Mouse (Mus musculus): ENCODE results near the gene Scn8a. TPM values are rescaled to one million over a fixed set of nuclear protein-coding genes. Genes with fewer than 3 reads are reported as not detected.

Scn8a gene
- polyA plus RNA-seq, 1 experiment from 2014 or later: 5.5 TPM

GRCm38 (mm10) chr15:100845049-100845879 lies 24.4 kb upstream of the Scn8a start:
- H3K36me3 ChIP-seq: no peaks in the 10 kb centered on the region
- 0 out of 2 replicates have a peak, but pooled peaks cover 8% of the 10 kb centered on the region for H3K4me1 ChIP-seq
- peak overlapping the region; percentile 19; the same call in 1 of the 2 replicates for H3K9ac ChIP-seq
- no peak for ATAC-seq (ENCODE audit: low FRiP score, low read depth)
- no peak overlapping the region for H3K27ac ChIP-seq
- 60% methylated on average over 26 of the region's 26 CpGs for WGBS
- H3K4me3 ChIP-seq: no peak overlapping the region
- no peaks in the 10 kb centered on the region for H3K27me3 ChIP-seq
- H3K4me2 ChIP-seq (replicated peaks): no peak overlapping the region
- H3K9me3 ChIP-seq: peaks cover 6% of the 10 kb centered on the region; the same call in 1 of the 2 replicates

GRCm38 (mm10) chr15:100847193-100847592 lies 22.5 kb upstream of the Scn8a start:
- H3K4me2 ChIP-seq (replicated peaks): no peak overlapping the region
- H3K36me3 ChIP-seq: no peaks in the 10 kb centered on the region
- H3K9me3 ChIP-seq: peaks cover 6% of the 10 kb centered on the region; the same call in 1 of the 2 replicates
- H3K4me3 ChIP-seq: no peak overlapping the region
- 83% methylated on average over 6 of the region's 6 CpGs for WGBS
- 0 out of 2 replicates have a peak, but pooled peaks cover 8% of the 10 kb centered on the region for H3K4me1 ChIP-seq
- no peak overlapping the region for H3K9ac ChIP-seq
- ATAC-seq (ENCODE audit: low FRiP score, low read depth): no peak
- no peaks in the 10 kb centered on the region for H3K27me3 ChIP-seq
- no peak overlapping the region for H3K27ac ChIP-seq

- no peak overlapping the region for H3K4me2 ChIP-seq (replicated peaks)
- peaks cover 6% of the 10 kb centered on the region; the same call in 1 of the 2 replicates for H3K27me3 ChIP-seq
- WGBS: 60% methylated on average over 3 of the region's 3 CpGs
- ATAC-seq (ENCODE audit: low FRiP score, low read depth): no peak
- no peak overlapping the region for H3K4me3 ChIP-seq
- H3K27ac ChIP-seq: no peak overlapping the region
- no peaks in the 10 kb centered on the region for H3K4me1 ChIP-seq
- no peaks in the 10 kb centered on the region for H3K9me3 ChIP-seq
- H3K9ac ChIP-seq: no peak overlapping the region
- H3K36me3 ChIP-seq: no peaks in the 10 kb centered on the region
Observed at GRCm38 (mm10) chr15:100857586-100857985, 12.1 kb upstream of the Scn8a start.

- WGBS: 34% methylated on average over 5 of the region's 5 CpGs
- no peaks in the 10 kb centered on the region for H3K36me3 ChIP-seq
- H3K4me1 ChIP-seq: no peaks in the 10 kb centered on the region
- H3K9ac ChIP-seq: no peak overlapping the region
- no peak for ATAC-seq (ENCODE audit: low FRiP score, low read depth)
- peaks cover 9% of the 10 kb centered on the region; the same call in 1 of the 2 replicates for H3K27me3 ChIP-seq
- peaks cover 4% of the 10 kb centered on the region; the same call in 1 of the 2 replicates for H3K9me3 ChIP-seq
- no peak overlapping the region for H3K4me3 ChIP-seq
- H3K27ac ChIP-seq: no peak overlapping the region
- H3K4me2 ChIP-seq (replicated peaks): no peak overlapping the region
Observed at GRCm38 (mm10) chr15:100860856-100861255, 8.8 kb upstream of the Scn8a start.

- Histone ChIP-seq H3K27ac (no peak overlapping the region), H3K4me2 (replicated peaks) (no peak overlapping the region), H3K9me3 (peaks cover 7% of the 10 kb centered on the region), H3K9ac (no peak overlapping the region), H3K4me3 (no peak overlapping the region), H3K27me3 (peaks cover 28% of the 10 kb centered on the region), H3K4me1 (peaks cover 7% of the 10 kb centered on the region), H3K36me3 (no peaks in the 10 kb centered on the region)
- WGBS: 39% methylated on average over 3 of the region's 3 CpGs
- ATAC-seq (ENCODE audit: low FRiP score, low read depth): no peak
Observed at GRCm38 (mm10) chr15:100865556-100865955, 4.1 kb upstream of the Scn8a start.

- Histone ChIP-seq H3K4me3 (peak overlapping the region; percentile 72), H3K9me3 (peaks cover 7% of the 10 kb centered on the region), H3K27me3 (peaks cover 55% of the 10 kb centered on the region), H3K9ac (peak overlapping the region; percentile 55), H3K4me2 (replicated peaks) (peak overlapping the region; percentile 81), H3K27ac (no peak overlapping the region), H3K36me3 (no peaks in the 10 kb centered on the region), H3K4me1 (peaks cover 17% of the 10 kb centered on the region)
- peak; percentile 57 for ATAC-seq (ENCODE audit: low FRiP score, low read depth)
- 4% methylated on average over 32 of the region's 66 CpGs for WGBS
Observed at GRCm38 (mm10) chr15:100870001-100870774, 530 bp downstream of the Scn8a start.

GRCm38 (mm10) chr15:100870775-100871106 lies 1.1 kb downstream of the Scn8a start:
- Histone ChIP-seq H3K4me3 (peak overlapping the region; percentile 72), H3K27me3 (peaks cover 57% of the 10 kb centered on the region), H3K4me1 (peaks cover 17% of the 10 kb centered on the region), H3K9me3 (peaks cover 4% of the 10 kb centered on the region), H3K9ac (peak overlapping the region; percentile 77), H3K4me2 (replicated peaks) (peak overlapping the region; percentile 81), H3K36me3 (no peaks in the 10 kb centered on the region), H3K27ac (no peak overlapping the region)
- WGBS: 0% methylated on average over 18 of the region's 69 CpGs
- peak; percentile 73; the same call in 1 of the 2 replicates for ATAC-seq (ENCODE audit: low FRiP score, low read depth)

- ATAC-seq (ENCODE audit: low FRiP score, low read depth): peak; percentile 52; the same call in 1 of the 2 replicates
- peak overlapping the region; percentile 72 for H3K4me3 ChIP-seq
- no peak overlapping the region for H3K27ac ChIP-seq
- peaks cover 57% of the 10 kb centered on the region for H3K27me3 ChIP-seq
- peaks cover 17% of the 10 kb centered on the region for H3K4me1 ChIP-seq
- peak overlapping the region; percentile 81 for H3K4me2 ChIP-seq (replicated peaks)
- H3K9me3 ChIP-seq: peaks cover 2% of the 10 kb centered on the region; the same call in 1 of the 2 replicates
- peak overlapping the region; percentile 77 for H3K9ac ChIP-seq
- no peaks in the 10 kb centered on the region for H3K36me3 ChIP-seq
- WGBS: under 1% methylated on average over 50 of the region's 53 CpGs
Observed at GRCm38 (mm10) chr15:100871107-100872011, 1.7 kb downstream of the Scn8a start.

- no peak overlapping the region for H3K4me2 ChIP-seq (replicated peaks)
- H3K4me1 ChIP-seq: peaks cover 17% of the 10 kb centered on the region
- H3K9me3 ChIP-seq: no peaks in the 10 kb centered on the region
- no peak overlapping the region for H3K9ac ChIP-seq
- H3K4me3 ChIP-seq: no peak overlapping the region
- H3K27me3 ChIP-seq: peaks cover 56% of the 10 kb centered on the region
- no peaks in the 10 kb centered on the region for H3K36me3 ChIP-seq
- no peak overlapping the region for H3K27ac ChIP-seq
- 2% methylated on average over 16 of the region's 16 CpGs for WGBS
- peak; percentile 67; the same call in 1 of the 2 replicates for ATAC-seq (ENCODE audit: low FRiP score, low read depth)
Observed at GRCm38 (mm10) chr15:100873155-100873554, 3.5 kb downstream of the Scn8a start.

- Histone ChIP-seq H3K27ac (no peak overlapping the region), H3K4me1 (0 out of 2 replicates have a peak, but pooled peaks cover 5% of the 10 kb centered on the region), H3K4me2 (replicated peaks) (no peak overlapping the region), H3K27me3 (peaks cover 10% of the 10 kb centered on the region; the same call in 1 of the 2 replicates), H3K4me3 (no peak overlapping the region), H3K9me3 (no peaks in the 10 kb centered on the region), H3K9ac (no peak overlapping the region), H3K36me3 (no peaks in the 10 kb centered on the region)
- ATAC-seq (ENCODE audit: low FRiP score, low read depth): no peak
- WGBS: 56% methylated on average over 15 of the region's 15 CpGs
Observed at GRCm38 (mm10) chr15:100879073-100879472, 9.4 kb downstream of the Scn8a start.

- no peaks in the 10 kb centered on the region for H3K36me3 ChIP-seq
- 82% methylated on average over 5 of the region's 5 CpGs for WGBS
- H3K27ac ChIP-seq: no peak overlapping the region
- no peak overlapping the region for H3K4me2 ChIP-seq (replicated peaks)
- no peak for ATAC-seq (ENCODE audit: low FRiP score, low read depth)
- H3K4me3 ChIP-seq: no peak overlapping the region
- no peak overlapping the region for H3K9ac ChIP-seq
- no peaks in the 10 kb centered on the region for H3K9me3 ChIP-seq
- H3K4me1 ChIP-seq: 0 out of 2 replicates have a peak, but pooled peaks cover 5% of the 10 kb centered on the region
- 0 out of 2 replicates have a peak, but pooled peaks cover 3% of the 10 kb centered on the region for H3K27me3 ChIP-seq
Observed at GRCm38 (mm10) chr15:100881385-100881784, 11.7 kb downstream of the Scn8a start.

All from limb, embryonic 13.5 days (tissue).